Mouse (Mus musculus): ENCODE measurements at regions not wholly inside any gene's neighbourhood (a gene's known extent, or its start where the extent isn't known, plus 50 kb on each side); places are given as distances from the start of the nearest gene placed in this dataset.

DNA sequence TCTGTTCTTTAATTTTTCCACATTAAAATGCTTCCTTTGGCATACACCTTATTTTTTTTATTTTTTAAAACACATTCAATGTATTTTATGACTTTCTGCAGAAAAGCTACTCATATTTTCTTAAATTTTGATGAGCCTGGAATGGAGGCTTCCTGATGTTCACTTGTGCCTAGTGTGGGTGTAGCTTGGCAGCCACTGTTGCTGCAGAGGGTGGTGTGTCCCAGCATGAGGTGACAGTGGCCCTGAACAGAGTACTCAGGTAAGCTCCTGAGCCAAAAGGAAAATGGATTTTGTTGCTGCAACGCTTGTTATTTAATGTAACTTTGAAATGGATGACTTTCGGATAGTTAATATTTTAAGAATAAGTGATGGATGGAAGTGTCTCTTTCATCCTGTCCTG lies 170.6 kb downstream of the Eipr1 start:
- TF ChIP-seq GATA4 (IDR thresholded peaks at IDR 0.05; ENCODE audit: insufficient replicate concordance, low read length), result no peak

GRCm38 (mm10) chr12:28925206-28925605 lies 173.6 kb downstream of the Eipr1 start:
- TF ChIP-seq GATA4 (IDR thresholded peaks at IDR 0.05; ENCODE audit: insufficient replicate concordance, low read length), result no peak

DNA sequence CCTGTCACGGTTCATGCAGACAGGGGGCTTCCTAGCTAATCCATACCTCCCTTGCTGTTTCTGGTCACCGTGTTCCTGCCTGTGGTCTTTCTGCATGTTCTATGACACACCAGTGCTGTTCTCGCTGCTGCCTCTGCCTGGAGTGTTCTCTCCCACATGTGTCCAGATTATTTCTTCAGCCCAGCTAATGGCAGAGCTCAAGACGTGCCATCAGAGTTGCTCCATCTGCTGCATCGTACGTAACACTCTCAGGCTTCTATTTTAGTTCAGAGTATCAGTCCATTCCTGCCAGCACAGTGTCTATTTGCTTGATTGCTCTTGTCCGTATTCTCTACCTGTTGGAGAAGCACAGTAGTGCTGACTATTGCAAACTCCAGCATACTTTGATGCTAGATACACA lies 188.3 kb downstream of the Eipr1 start:
- no peak for TF ChIP-seq GATA4 (IDR thresholded peaks at IDR 0.05; ENCODE audit: insufficient replicate concordance, low read length)

DNA sequence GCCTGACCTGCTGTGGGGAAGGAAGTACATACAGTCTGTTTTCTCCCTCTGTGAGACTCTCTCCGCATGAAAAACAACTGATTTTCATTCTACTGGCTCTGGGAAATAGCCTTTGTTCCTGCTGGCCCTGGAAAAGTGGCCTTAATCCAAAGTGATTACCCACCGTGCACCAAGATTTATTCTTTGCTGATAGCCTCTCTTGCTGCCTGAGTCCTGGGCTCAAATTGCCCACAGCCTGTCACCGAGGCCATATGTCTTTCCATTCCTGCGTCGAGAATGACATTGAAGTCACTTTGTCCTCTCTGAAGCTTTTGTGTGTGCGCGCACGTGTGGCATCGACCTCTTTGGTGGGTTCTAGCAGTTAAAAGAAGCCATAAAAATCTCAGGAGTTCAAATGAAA lies 197.3 kb downstream of the Eipr1 start:
- TF ChIP-seq GATA4 (IDR thresholded peaks at IDR 0.05; ENCODE audit: insufficient replicate concordance, low read length), result no peak

DNA sequence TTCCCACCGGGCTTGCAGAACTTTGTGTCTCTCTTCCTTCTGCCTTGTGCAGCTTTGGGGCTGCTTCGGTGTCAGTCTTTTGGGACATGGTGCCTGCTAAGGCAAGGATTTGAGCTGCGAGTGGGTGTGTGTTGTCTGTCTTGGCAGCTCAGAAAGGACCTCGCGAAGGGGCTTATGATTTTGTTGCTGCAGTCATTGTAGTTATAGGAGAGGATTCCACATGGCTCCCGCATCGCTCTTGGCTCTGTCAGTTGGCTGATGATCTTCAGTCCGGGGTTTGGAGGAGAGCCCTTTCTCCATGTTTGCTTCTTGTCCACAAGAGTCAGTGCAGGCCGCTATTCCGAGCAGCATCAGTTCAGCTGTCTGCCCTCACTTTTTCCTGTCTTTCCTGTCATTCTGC lies 197.7 kb downstream of the Eipr1 start:
- TF ChIP-seq GATA4 (IDR thresholded peaks at IDR 0.05; ENCODE audit: insufficient replicate concordance, low read length), result no peak

GRCm38 (mm10) chr12:28957155-28957554 lies 205.6 kb downstream of the Eipr1 start:
- TF ChIP-seq GATA4 (IDR thresholded peaks at IDR 0.05; ENCODE audit: insufficient replicate concordance, low read length), result no peak

- no peak for TF ChIP-seq GATA4 (IDR thresholded peaks at IDR 0.05; ENCODE audit: insufficient replicate concordance, low read length)
Measured at GRCm38 (mm10) chr12:28958661-28959060, 207.1 kb downstream of the Eipr1 start.

- no peak for TF ChIP-seq GATA4 (IDR thresholded peaks at IDR 0.05; ENCODE audit: insufficient replicate concordance, low read length)
Measured at GRCm38 (mm10) chr12:28969671-28970379, 218.2 kb downstream of the Eipr1 start.

DNA sequence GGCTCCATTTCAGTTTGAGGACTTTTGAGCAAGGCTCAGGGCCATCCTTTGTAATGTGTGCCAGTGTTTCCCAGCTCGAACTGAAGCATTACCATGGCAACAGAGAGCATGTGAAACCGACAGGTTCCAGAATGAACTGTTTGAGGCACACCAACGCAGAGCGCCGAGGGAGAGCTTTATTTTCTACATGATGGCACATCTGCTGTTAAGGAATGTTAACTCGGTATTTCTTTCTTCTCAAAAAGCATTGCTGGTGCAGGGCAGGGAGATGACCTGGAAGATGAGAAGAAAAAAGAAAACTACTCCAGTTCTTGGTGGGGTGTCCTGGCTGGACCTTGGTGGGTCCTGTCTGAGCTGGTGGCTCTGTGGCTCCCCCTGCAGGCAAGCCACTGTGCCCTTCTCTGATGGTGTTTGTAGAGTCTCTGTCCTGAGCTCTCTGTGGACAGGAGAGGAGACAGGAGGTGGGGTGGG lies 223.0 kb downstream of the Eipr1 start:
- TF ChIP-seq GATA4 (IDR thresholded peaks at IDR 0.05; ENCODE audit: insufficient replicate concordance, low read length), result no peak

- TF ChIP-seq GATA4 (IDR thresholded peaks at IDR 0.05; ENCODE audit: insufficient replicate concordance, low read length), result no peak
Measured at GRCm38 (mm10) chr12:28975249-28975648, 223.6 kb downstream of the Eipr1 start.

GRCm38 (mm10) chr12:28979679-28980078 lies 228.1 kb downstream of the Eipr1 start:
- no peak for TF ChIP-seq GATA4 (IDR thresholded peaks at IDR 0.05; ENCODE audit: insufficient replicate concordance, low read length)

DNA sequence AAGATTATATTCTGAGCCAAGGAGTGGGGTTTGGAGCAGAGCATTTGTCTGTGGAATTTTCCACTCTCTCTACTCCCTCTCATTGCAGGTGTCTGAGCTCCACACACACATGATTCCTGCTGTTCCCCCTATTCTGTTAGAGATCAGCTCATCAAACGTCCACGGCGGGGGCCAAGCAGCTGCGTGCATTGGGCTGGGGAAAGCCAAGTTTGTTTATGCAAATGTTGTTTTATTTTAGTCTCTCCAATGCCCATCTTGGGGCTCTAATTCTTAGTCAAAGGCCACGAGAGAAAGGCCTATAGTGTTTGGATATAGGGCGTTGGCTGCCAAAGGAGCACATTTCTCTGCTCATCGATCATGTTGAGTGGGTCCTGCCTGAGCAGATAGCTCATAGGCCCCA lies 234.6 kb downstream of the Eipr1 start:
- no peak for TF ChIP-seq GATA4 (IDR thresholded peaks at IDR 0.05; ENCODE audit: insufficient replicate concordance, low read length)

- TF ChIP-seq GATA4 (IDR thresholded peaks at IDR 0.05; ENCODE audit: insufficient replicate concordance, low read length), result no peak
Measured at GRCm38 (mm10) chr12:28997474-28998192, 246.0 kb downstream of the Eipr1 start.

- TF ChIP-seq GATA4 (IDR thresholded peaks at IDR 0.05; ENCODE audit: insufficient replicate concordance, low read length), result no peak
Measured at GRCm38 (mm10) chr12:28999963-29000451, 248.4 kb downstream of the Eipr1 start.

DNA sequence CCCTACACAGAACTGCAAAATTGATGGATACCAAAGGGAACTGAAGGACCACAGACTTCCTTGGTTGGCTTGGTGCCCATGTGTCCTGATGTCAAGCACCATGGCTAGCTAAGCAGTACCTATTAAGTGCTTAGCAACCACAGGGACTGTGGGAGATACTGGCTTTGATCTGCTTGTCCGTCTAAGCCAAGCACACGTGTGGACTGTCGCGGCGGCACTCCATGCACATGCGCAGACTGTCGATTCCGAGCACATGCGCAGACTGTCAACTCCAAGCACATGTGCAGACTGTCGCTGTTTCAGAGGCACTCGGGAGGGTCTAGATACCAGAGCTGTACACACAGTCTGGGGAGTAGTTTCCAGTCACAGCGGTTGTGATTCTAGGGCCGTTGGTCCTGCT lies 252.9 kb downstream of the Eipr1 start:
- TF ChIP-seq GATA4 (IDR thresholded peaks at IDR 0.05; ENCODE audit: insufficient replicate concordance, low read length), result no peak

DNA sequence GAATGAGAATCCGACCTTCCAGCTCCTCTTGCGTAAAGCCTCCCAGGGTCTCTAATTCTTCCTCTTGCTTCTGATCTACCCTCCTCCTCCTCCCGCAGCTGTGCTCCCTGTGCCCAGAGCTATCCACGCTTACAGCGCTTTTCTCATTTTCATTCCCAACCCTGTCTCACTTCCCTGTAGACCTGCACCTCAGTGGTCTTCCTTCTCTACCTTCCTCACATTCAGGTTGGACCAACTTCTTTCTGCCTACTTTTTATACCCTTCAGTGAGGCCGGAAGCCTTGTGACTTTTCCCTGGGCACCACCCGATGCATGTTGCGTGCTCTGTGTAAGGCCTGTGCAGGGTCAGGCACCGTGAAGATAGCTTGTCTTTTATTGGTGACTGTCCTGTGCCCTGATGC lies 263.0 kb downstream of the Eipr1 start:
- no peak for TF ChIP-seq GATA4 (IDR thresholded peaks at IDR 0.05; ENCODE audit: insufficient replicate concordance, low read length)
